24 mouse cellular contexts compared by ENCODE assay signal in genomic region chr10:102999584-102999983, GRCm38 (mm10). TPM values are rescaled to one million over a fixed set of nuclear protein-coding genes. Genes with fewer than 3 reads are reported as not detected.
DNase-seq lines count a peak whose midpoint lies in the region; ATAC-seq and TF ChIP-seq lines count a peak whose summit lies in the region.
"Had no signal": no experiment of that assay in that cellular context is flagged by ENCODE, and none has a peak within 500 bp of the region (broad histone marks: within the 10 kb centered on the region; RNA-seq: fewer than 3 reads in every experiment).

No protein-coding gene starts in this region.

- no peaks in the 10 kb centered on the region for H3K79me2 ChIP-seq in heart, adult 2 months (replicated peaks; ENCODE audit: control insufficient read depth, insufficient read depth, low read length)
- H3K79me2 ChIP-seq in C2C12 (ENCODE audit: control insufficient read depth, insufficient read depth) = no peaks in the 10 kb centered on the region

- H3K9ac ChIP-seq in heart, adult 2 months (ENCODE audit: low read depth, low read length) = no peak overlapping the region
- no peak overlapping the region for H3K9ac ChIP-seq in heart, embryonic 11.5 days (ENCODE audit: low read depth, low read length)
- H3K9ac ChIP-seq: embryonic facial prominence, embryonic 13.5 days; forebrain, embryonic 12.5 days; heart, embryonic 13.5 days; hindbrain, embryonic 13.5 days had no signal

- DNase-seq in heart, adult 2 months = no peak
- no peak for DNase-seq in layer of hippocampus, adult 2 months (ENCODE audit: low spot score in 2 of 2)
- no peak for DNase-seq in layer of hippocampus, postnatal 25 days (ENCODE audit: extremely low spot score in 1 of 2, low spot score in 1 of 2)
- DNase-seq in T-cell, adult 2 months (ENCODE audit: low spot score) = no peak
- DNase-seq: adrenal gland, adult 2 months; adrenal gland, postnatal 25 days; cerebellum, adult 18-20 months; cerebellum, adult 9-11 months; cerebellum, postnatal 36 days; heart, adult 18-20 months; heart, postnatal 10 days; heart, postnatal 4 days had no signal

- H3K27me3 ChIP-seq in heart, adult 2 months (ENCODE audit: control insufficient read depth, insufficient read depth, low read length) = no peaks in the 10 kb centered on the region
- H3K27me3 ChIP-seq in heart, embryonic 11.5 days (ENCODE audit: control insufficient read depth, insufficient read depth, low read length) = no peaks in the 10 kb centered on the region
- H3K27me3 ChIP-seq in C2C12 (ENCODE audit: control insufficient read depth, insufficient read depth, insufficient read length) = no peaks in the 10 kb centered on the region
- H3K27me3 ChIP-seq: embryonic facial prominence, embryonic 13.5 days; forebrain, embryonic 12.5 days; heart, embryonic 13.5 days; hindbrain, embryonic 13.5 days had no signal

- ATAC-seq in heart, embryonic 11.5 days (replicated peaks; ENCODE audit: insufficient number of reproducible peaks, low FRiP score, low TSS enrichment) = no peak
- ATAC-seq in megakaryocyte-erythroid progenitor cell, adult 5-6 weeks (replicated peaks; ENCODE audit: low FRiP score, low TSS enrichment, poor library complexity, severe bottlenecking) = peak; percentile 68; the same call in 1 of the 2 replicates
- ATAC-seq: CD4-positive, CD25-positive, alpha-beta regulatory T cell, adult 4 months; hindbrain, postnatal 0 days had no signal

- no peaks in the 10 kb centered on the region for H3K79me3 ChIP-seq in C2C12 (ENCODE audit: low read depth)

- H3K4me1 ChIP-seq in heart, adult 2 months (ENCODE audit: control insufficient read depth, insufficient read depth, low read length) = no peaks in the 10 kb centered on the region
- H3K4me1 ChIP-seq in heart, embryonic 11.5 days (ENCODE audit: control insufficient read depth, insufficient read depth, low read length) = no peaks in the 10 kb centered on the region
- H3K4me1 ChIP-seq: embryonic facial prominence, embryonic 13.5 days; forebrain, embryonic 12.5 days; heart, embryonic 13.5 days; hindbrain, embryonic 13.5 days had no signal

- TF ChIP-seq CTCF in heart, adult 2 months (IDR thresholded peaks at IDR 0.05) = peak; percentile 24; the same call in 1 of the 2 replicates
- peak; percentile 56 for TF ChIP-seq CTCF in layer of hippocampus, adult 2 months (conservative IDR thresholded peaks at IDR 0.05)
- TF ChIP-seq CTCF in C2C12 (IDR thresholded peaks at IDR 0.05; ENCODE audit: control insufficient read depth, insufficient read depth, insufficient read length) = no peak

- TF ChIP-seq EP300 in heart, adult 2 months (IDR thresholded peaks at IDR 0.05; ENCODE audit: insufficient read depth, low read depth, low read length) = no peak

- no peak overlapping the region for H3K4me3 ChIP-seq in heart, adult 2 months
- H3K4me3 ChIP-seq in heart, embryonic 11.5 days (ENCODE audit: low read depth, low read length) = no peak overlapping the region
- no peak overlapping the region for H3K4me3 ChIP-seq in layer of hippocampus, adult 2 months
- no peak overlapping the region for H3K4me3 ChIP-seq in C2C12 (ENCODE audit: insufficient read depth, poor library complexity, severe bottlenecking)
- H3K4me3 ChIP-seq: embryonic facial prominence, embryonic 13.5 days; forebrain, embryonic 12.5 days; heart, embryonic 13.5 days; hindbrain, embryonic 13.5 days had no signal

- H3K27ac ChIP-seq in heart, adult 2 months = no peak overlapping the region
- no peak overlapping the region for H3K27ac ChIP-seq in heart, embryonic 11.5 days (ENCODE audit: low read depth, low read length)
- H3K27ac ChIP-seq in layer of hippocampus, adult 2 months = no peak overlapping the region
- H3K27ac ChIP-seq: embryonic facial prominence, embryonic 13.5 days; forebrain, embryonic 12.5 days; heart, embryonic 13.5 days; hindbrain, embryonic 13.5 days; hindbrain, postnatal 0 days had no signal

- H3K4me2 ChIP-seq in heart, embryonic 11.5 days = no peak overlapping the region
- H3K4me2 ChIP-seq: embryonic facial prominence, embryonic 13.5 days; forebrain, embryonic 12.5 days; heart, embryonic 13.5 days; hindbrain, embryonic 13.5 days had no signal

- H3K9me3 ChIP-seq in heart, embryonic 11.5 days (replicated peaks; ENCODE audit: control insufficient read depth, low read length) = no peaks in the 10 kb centered on the region
- H3K9me3 ChIP-seq: embryonic facial prominence, embryonic 13.5 days; forebrain, embryonic 12.5 days; G1E; heart, embryonic 13.5 days; hindbrain, embryonic 13.5 days had no signal

- TF ChIP-seq POLR2A in heart, adult 2 months (IDR thresholded peaks at IDR 0.05; ENCODE audit: insufficient read depth, low read depth, low read length) = no peak

- intact Hi-C loops in heart, adult 2 months (cut with DNase I) = no loop called here

- no peaks in the 10 kb centered on the region for H3K36me3 ChIP-seq in heart, adult 2 months (ENCODE audit: control insufficient read depth, insufficient read depth, low read length)
- no peaks in the 10 kb centered on the region for H3K36me3 ChIP-seq in heart, embryonic 11.5 days (ENCODE audit: control insufficient read depth, insufficient read depth, low read length)
- H3K36me3 ChIP-seq in C2C12 (ENCODE audit: control insufficient read depth, insufficient read depth) = no peaks in the 10 kb centered on the region
- H3K36me3 ChIP-seq: embryonic facial prominence, embryonic 13.5 days; forebrain, embryonic 12.5 days; G1E; heart, embryonic 13.5 days; hindbrain, embryonic 13.5 days had no signal

- H3ac ChIP-seq in C2C12 (ENCODE audit: control insufficient read depth, insufficient read length, low read depth) = no peak overlapping the region

TF ChIP-seq in C2C12, 6 proteins besides CTCF, POLR2A, EP300 and RAD21:
- TF ChIP-seq MAX (IDR thresholded peaks at IDR 0.05) (no peak), USF1 (IDR thresholded peaks at IDR 0.05; ENCODE audit: low read depth) (peak; percentile 11)
TF ChIP-seq in C2C12: peak in this region for 1.

RNA-seq across cellular contexts. Expression of gene Alx1, which starts 30.4 kb away (rescaled TPM):
- not detected for total RNA-seq in heart, adult 2 months (2021)
- polyA plus RNA-seq in heart, adult 2 months (2012; rRNA removed) = 0.14 TPM in 1 of 2 replicates, not detected in the other
- polyA plus RNA-seq in heart, embryonic 11.5 days (2014; fragmentation: Nextera tagmentation; extraction: Ambion mirVana) = 3.6 TPM in 2 replicates
- total RNA-seq in layer of hippocampus, adult 2 months (2021) = under 1 TPM; 0.22 to 0.28 TPM
- total RNA-seq in layer of hippocampus, postnatal 25 days (2021) = not detected
- 1.5 TPM for polyA plus RNA-seq in C2C12 (2012; fragmentation: generic; extraction: Trizol)
- total RNA-seq in megakaryocyte-erythroid progenitor cell, adult 5-6 weeks (2014; fragmentation: Nextera tagmentation) = not detected in 2 replicates
- total RNA-seq in megakaryocyte-erythroid progenitor cell, adult 5-6 weeks (2017) = not detected in 2 replicates
- total RNA-seq: adrenal gland, adult 2 months; adrenal gland, postnatal 25 days; gastrocnemius, adult 8-10 months; gastrocnemius, postnatal 4 days; heart, adult 18-20 months; heart, postnatal 10 days; heart, postnatal 4 days; hindbrain, postnatal 0 days had no signal
- polyA plus RNA-seq: adrenal gland, adult 2 months; CD4-positive, CD25-positive, alpha-beta regulatory T cell, adult 4 months; G1E had no signal
